Mouse (Mus musculus) midbrain, postnatal 0 days (tissue): ENCODE results near the gene Prps1l3. TPM values are rescaled to one million over a fixed set of nuclear protein-coding genes. Genes with fewer than 3 reads are reported as not detected.

Source experiments
- ATAC-seq: fragments of 200-750 bp; cut with Nextera tagmentation; 2 replicates; pipeline ENCODE4 v1.8.0; 2017; ENCODE audit warnings: moderate number of reproducible peaks, mild to moderate bottlenecking, moderate TSS enrichment, moderate library complexity; ENCODE audit not compliant: low FRiP score
- DNase-seq: peaks from one replicate; pipeline ENCODE4 v3.0.0-alpha.2; 2015; ENCODE audit warnings: low spot score
- H3K27ac ChIP-seq: fragments of 300-500 bp; sonication (generic); 2 replicates; pipeline ENCODE4 v1.5.1; 2014; ENCODE audit warnings: low read depth, mild to moderate bottlenecking, low read length, mixed read lengths
- H3K27me3 ChIP-seq: fragments of 300-500 bp; sonication (generic); 2 replicates; pipeline ENCODE4 v1.6.1; 2014; ENCODE audit warnings: low read length, control low read depth, mixed read lengths; ENCODE audit not compliant: insufficient read depth
- H3K36me3 ChIP-seq: fragments of 300-500 bp; sonication (generic); 2 replicates; pipeline ENCODE4 v1.6.1; 2014; ENCODE audit warnings: low read length, control low read depth, mixed read lengths; ENCODE audit not compliant: insufficient read depth
- H3K4me1 ChIP-seq: fragments of 300-500 bp; sonication (generic); 2 replicates; pipeline ENCODE4 v1.6.1; 2014; ENCODE audit warnings: mild to moderate bottlenecking, control low read depth, antibody characterized with exemption, low read length, mixed read lengths; ENCODE audit not compliant: insufficient read depth
- H3K4me2 ChIP-seq: fragments of 300-500 bp; sonication (generic); 2 replicates; pipeline ENCODE4 v1.6.1; 2014; ENCODE audit warnings: low read depth, mild to moderate bottlenecking, low read length, mixed read lengths; ENCODE audit not compliant: poor library complexity, severe bottlenecking
- H3K4me3 ChIP-seq: fragments of 300-500 bp; sonication (generic); 2 replicates; pipeline ENCODE4 v1.5.1; 2014; ENCODE audit warnings: low read depth, mild to moderate bottlenecking, low read length, moderate library complexity
- H3K9ac ChIP-seq: fragments of 300-500 bp; sonication (generic); replicated peaks from 2 replicates; pipeline ENCODE4 v1.6.1; 2014; ENCODE audit warnings: mild to moderate bottlenecking, low read length, moderate library complexity, mixed read lengths; ENCODE audit not compliant: poor library complexity, severe bottlenecking
- H3K9me3 ChIP-seq: fragments of 300-500 bp; sonication (generic); 2 replicates; pipeline ENCODE4 v1.6.1; 2016; ENCODE audit warnings: low read length, control low read depth
- CTCF ChIP-seq: IDR thresholded peaks from 2 replicates; pipeline ENCODE4 v1.5.1; 2016; ENCODE audit warnings: antibody characterized with exemption, mild to moderate bottlenecking
- WGBS: fragments of 180-500 bp; shearing (Covaris S2); extraction: QIAGEN DNeasy Blood & Tissue Kit; methylation state at CpG from one replicate; pipeline ENCODE4 v1.1.7; 2014; 5-methylcytosine and 5-hydroxymethylcytosine counted together
- polyA plus RNA-seq: library from polyadenylated mRNA; unstranded; fragments of >200 nt; fragmentation: Nextera tagmentation; extraction: Ambion mirVana; gene quantifications from 2 replicates; pipeline ENCODE4 v1.2.1, GENCODE M21; 2015
- total RNA-seq: library from RNA; depleted of rRNA; stranded (reverse); fragments of >200 nt; gene quantifications from 2 replicates; pipeline ENCODE4 v1.2.3, GENCODE M21; 2014

The Prps1l3 gene
- total and polyA plus RNA-seq, 2 experiments from 2014 or later = 13.7 to 17.3 TPM

GRCm38 (mm10) chr12:57231085-57231875 lies 1.1 kb downstream of the Prps1l3 start:
- peak overlapping the region; percentile 81; the same call in 1 of the 2 replicates for H3K9ac ChIP-seq
- peak; percentile 28 for DNase-seq

GRCm38 (mm10) chr12:57233386-57233785 lies 3.2 kb downstream of the Prps1l3 start:
- no peak overlapping the region for H3K27ac ChIP-seq
- H3K9me3 ChIP-seq = no peaks in the 10 kb centered on the region
- TF ChIP-seq CTCF = 0 out of 2 replicates have a peak, but pooled peaks have one; percentile 4
- H3K9ac ChIP-seq = no peak overlapping the region
- H3K4me2 ChIP-seq = no peak overlapping the region
- WGBS = 81% methylated on average over 5 of the region's 5 CpGs
- H3K4me1 ChIP-seq = no peaks in the 10 kb centered on the region
- H3K27me3 ChIP-seq = no peaks in the 10 kb centered on the region
- ATAC-seq (no peak), DNase-seq (no peak)
- H3K36me3 ChIP-seq = no peaks in the 10 kb centered on the region
- H3K4me3 ChIP-seq = no peak overlapping the region

More at GRCm38 (mm10) chr12:57231085-57231875, 1.1 kb downstream of the Prps1l3 start:
- 76% methylated on average over 14 of the region's 14 CpGs for WGBS
- Histone ChIP-seq H3K9me3 (no peaks in the 10 kb centered on the region), H3K4me3 (peak overlapping the region; percentile 75), H3K4me1 (no peaks in the 10 kb centered on the region), H3K36me3 (no peaks in the 10 kb centered on the region), H3K27ac (no peak overlapping the region), H3K27me3 (no peaks in the 10 kb centered on the region), H3K4me2 (peak overlapping the region; percentile 75)
- TF ChIP-seq CTCF = peak; percentile 52
- no peak; the same call in 1 of the 2 replicates for ATAC-seq

- Histone ChIP-seq H3K9ac (no peak overlapping the region), H3K4me1 (no peaks in the 10 kb centered on the region), H3K4me2 (no peak overlapping the region), H3K36me3 (peaks cover 8% of the 10 kb centered on the region; the same call in 1 of the 2 replicates), H3K9me3 (no peaks in the 10 kb centered on the region), H3K27ac (no peak overlapping the region), H3K27me3 (no peaks in the 10 kb centered on the region), H3K4me3 (no peak overlapping the region)
- TF ChIP-seq CTCF = no peak
- DNase-seq (no peak), ATAC-seq (no peak)
- 91% methylated on average over 5 of the region's 5 CpGs for WGBS
These were observed 13.7 kb downstream of the Prps1l3 start for GRCm38 (mm10) chr12:57243671-57244495.

- DNase-seq = peak; percentile 9
- Histone ChIP-seq H3K9me3 (no peaks in the 10 kb centered on the region), H3K27me3 (no peaks in the 10 kb centered on the region), H3K9ac (no peak overlapping the region), H3K36me3 (no peaks in the 10 kb centered on the region), H3K27ac (no peak overlapping the region), H3K4me1 (no peaks in the 10 kb centered on the region), H3K4me2 (no peak overlapping the region), H3K4me3 (no peak overlapping the region)
- 63% methylated on average over 2 of the region's 2 CpGs for WGBS
- no peak for ATAC-seq
- peak; percentile 51 for TF ChIP-seq CTCF
These were observed 28.4 kb downstream of the Prps1l3 start for GRCm38 (mm10) chr12:57258572-57258971.

- H3K4me2 ChIP-seq = no peak overlapping the region
- TF ChIP-seq CTCF = no peak
- H3K4me1 ChIP-seq = no peaks in the 10 kb centered on the region
- H3K9me3 ChIP-seq = no peaks in the 10 kb centered on the region
- WGBS = 61% methylated on average over 1 of the region's 1 CpGs
- no peak for ATAC-seq
- no peaks in the 10 kb centered on the region for H3K36me3 ChIP-seq
- H3K9ac ChIP-seq = no peak overlapping the region
- DNase-seq = no peak
- H3K4me3 ChIP-seq = no peak overlapping the region
- H3K27ac ChIP-seq = no peak overlapping the region
- H3K27me3 ChIP-seq = no peaks in the 10 kb centered on the region
These were observed 45.2 kb downstream of the Prps1l3 start for GRCm38 (mm10) chr12:57275456-57275855.
